Mouse (Mus musculus) MEL (cell line): ENCODE results near the gene Atrn.

Experiments
- BHLHE40 ChIP-seq: IDR thresholded peaks from 2 replicates; pipeline ENCODE4 v1.6.1; 2012; ENCODE audit warnings: low read depth, mild to moderate bottlenecking, inconsistent platforms, low read length, improper control_type of control experiment, borderline replicate concordance
- CHD1 ChIP-seq: IDR thresholded peaks from 2 replicates; pipeline ENCODE4 v1.6.1; 2012; ENCODE audit warnings: low read depth, mild to moderate bottlenecking, inconsistent platforms, low read length, improper control_type of control experiment
- CTCF ChIP-seq, 3 experiments: IDR thresholded peaks in 2 of 3; conservative IDR thresholded peaks in 1 of 3; 2 replicates each; pipeline ENCODE4 v1.5.1; 2011 to 2012; ENCODE audit warnings: low read length in 3 of 3, low read depth in 2 of 3, mild to moderate bottlenecking in 2 of 3, improper control_type of control experiment in 1 of 3, inconsistent platforms in 1 of 3, mixed read lengths in 1 of 3, moderate library complexity in 1 of 3; ENCODE audit not compliant: control insufficient read depth in 1 of 3, insufficient read depth in 1 of 3, poor library complexity in 1 of 3, severe bottlenecking in 1 of 3
- E2F4 ChIP-seq: IDR thresholded peaks from 2 replicates; pipeline ENCODE4 v1.6.1; 2011; ENCODE audit warnings: low read depth, low read length, improper control_type of control experiment, borderline replicate concordance
- EP300 ChIP-seq, 2 experiments: IDR thresholded peaks; 2 replicates each; pipeline ENCODE4 v1.6.1; 2011; ENCODE audit warnings: improper control_type of control experiment in 2 of 2, low read length in 2 of 2, low read depth in 1 of 2, mild to moderate bottlenecking in 1 of 2
- MAX ChIP-seq: IDR thresholded peaks from 2 replicates; pipeline ENCODE4 v1.6.1; 2011; ENCODE audit warnings: low read length, improper control_type of control experiment
- MYB ChIP-seq: IDR thresholded peaks from 2 replicates; pipeline ENCODE4 v1.6.1; 2011; ENCODE audit warnings: mild to moderate bottlenecking, low read depth, low read length, improper control_type of control experiment
- NRF1 ChIP-seq: IDR thresholded peaks from 2 replicates; pipeline ENCODE4 v1.6.1; 2014; ENCODE audit warnings: low read depth, mild to moderate bottlenecking, inconsistent platforms, low read length, improper control_type of control experiment, moderate library complexity; ENCODE audit not compliant: poor library complexity, insufficient read depth, severe bottlenecking
- POLR2A ChIP-seq, 2 experiments: IDR thresholded peaks; 2 replicates each; pipeline ENCODE4 v1.6.1; 2011 to 2012; ENCODE audit warnings: low read length in 2 of 2, mild to moderate bottlenecking in 2 of 2, control low read depth in 1 of 2, improper control_type of control experiment in 1 of 2, low read depth in 1 of 2, moderate library complexity in 1 of 2; ENCODE audit not compliant: control insufficient read depth in 1 of 2, insufficient read depth in 1 of 2, poor library complexity in 1 of 2
- POLR2AphosphoS5 ChIP-seq: IDR thresholded peaks from 2 replicates; pipeline ENCODE4 v1.6.1; 2012; ENCODE audit warnings: low read depth, borderline replicate concordance, mild to moderate bottlenecking, inconsistent platforms, low read length, moderate library complexity, mixed read lengths
- SMC3 ChIP-seq: IDR thresholded peaks from 2 replicates; pipeline ENCODE4 v1.6.1; 2011; ENCODE audit warnings: low read depth, low read length, improper control_type of control experiment
- USF1 ChIP-seq: IDR thresholded peaks from 2 replicates; pipeline ENCODE4 v1.6.1; 2014; ENCODE audit warnings: low read depth, mild to moderate bottlenecking, inconsistent platforms, low read length, improper control_type of control experiment, moderate library complexity
- USF2 ChIP-seq, 2 experiments: IDR thresholded peaks; 2 replicates each; pipeline ENCODE4 v1.6.1; 2011 to 2012; ENCODE audit warnings: improper control_type of control experiment in 2 of 2, low read length in 2 of 2, borderline replicate concordance in 1 of 2, inconsistent platforms in 1 of 2, low read depth in 1 of 2, mild to moderate bottlenecking in 1 of 2; ENCODE audit not compliant: insufficient read depth in 1 of 2
- ZC3H11A ChIP-seq: IDR thresholded peaks from 2 replicates; pipeline ENCODE4 v1.6.1; 2012; ENCODE audit warnings: low read depth, mild to moderate bottlenecking, inconsistent platforms, low read length, improper control_type of control experiment

DNA sequence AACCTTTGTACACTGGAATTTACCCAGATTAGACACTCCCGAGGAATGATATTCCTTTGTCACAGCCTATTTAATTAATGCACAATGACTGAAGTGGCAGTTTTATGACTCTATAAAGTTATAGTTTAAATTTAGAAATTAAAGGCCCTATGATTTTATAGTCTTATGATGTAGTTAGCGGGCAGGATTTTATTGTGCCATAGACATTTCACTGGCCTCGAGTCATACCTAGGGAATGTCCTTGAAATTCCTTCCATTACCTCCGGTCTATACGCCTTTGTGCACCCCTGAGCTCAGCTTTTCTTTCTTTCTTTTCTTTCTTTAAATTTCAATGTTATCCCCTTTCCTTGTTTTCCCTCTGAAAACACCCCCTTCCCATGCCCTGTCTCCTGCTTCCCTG is 35.4 kb upstream of the Atrn start:
- TF ChIP-seq CTCF (IDR thresholded peaks at IDR 0.05 in 2 of 3, conservative IDR thresholded peaks at IDR 0.05 in 1 of 3; ENCODE audit: control insufficient read depth in 1 of 3, insufficient read depth in 1 of 3, low read depth in 2 of 3, low read length in 3 of 3, poor library complexity in 1 of 3, severe bottlenecking in 1 of 3) (no peak), USF2 (IDR thresholded peaks at IDR 0.05; ENCODE audit: borderline replicate concordance in 1 of 2, insufficient read depth in 1 of 2, low read depth in 1 of 2, low read length in 2 of 2) (no peak), MYB (no peak), POLR2A (IDR thresholded peaks at IDR 0.05; ENCODE audit: control insufficient read depth in 1 of 2, insufficient read depth in 1 of 2, low read depth in 1 of 2, low read length in 2 of 2, poor library complexity in 1 of 2) (no peak), BHLHE40 (no peak), NRF1 (no peak), MAX (no peak), POLR2AphosphoS5 (no peak), SMC3 (no peak), EP300 (IDR thresholded peaks at IDR 0.05; ENCODE audit: low read depth in 1 of 2, low read length in 2 of 2) (no peak), E2F4 (no peak), ZC3H11A (no peak), CHD1 (no peak), USF1 (no peak)
